Mouse (Mus musculus): ENCODE results near the gene Gm29776. TPM values are rescaled to one million over a fixed set of nuclear protein-coding genes. Genes with fewer than 3 reads are reported as not detected.

Gene Gm29776
- polyA plus RNA-seq (2011; ENCODE audit: insufficient read depth, insufficient read length, low replicate concordance, missing spikeins) = not detected in 2 replicates

DNA sequence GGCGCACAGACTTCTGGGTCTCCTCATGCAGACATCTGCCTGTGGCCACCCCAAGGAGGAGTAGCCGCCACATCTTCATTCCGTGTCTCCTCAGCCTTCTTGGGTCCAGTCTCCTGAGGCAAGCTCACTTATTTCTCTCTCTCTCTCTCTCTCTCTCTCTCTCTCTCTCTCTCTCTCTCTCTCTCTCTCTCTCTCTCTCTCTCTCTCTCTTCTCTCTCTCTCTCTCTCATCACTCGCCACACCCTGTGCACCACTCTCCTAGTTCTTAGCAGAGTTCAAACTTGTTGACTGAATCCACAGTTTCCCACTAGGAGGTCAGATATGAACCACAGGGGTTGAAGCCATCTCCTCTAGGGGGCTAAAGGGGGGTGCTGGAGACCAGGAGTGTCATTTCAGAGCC is at the start of gene Gm29776:
Gm29776 (minus strand) TSS at position 101 of the 400 bp plus-strand sequence.
- TF ChIP-seq CTCF (IDR thresholded peaks at IDR 0.05; ENCODE audit: control insufficient read depth, insufficient read depth, low read length) (no peak), POLR2A (IDR thresholded peaks at IDR 0.05; ENCODE audit: borderline replicate concordance, control insufficient read depth, low read depth, low read length) (no peak)
- H3K4me1 ChIP-seq (ENCODE audit: control insufficient read depth, insufficient read depth, low read length) = no peaks in the 10 kb centered on the region; the same call in 1 of the 2 replicates
- no peak within 1 kb of the TSS for H3K27ac ChIP-seq (ENCODE audit: control insufficient read depth, insufficient read depth, low read depth, low read length, poor library complexity)
- H3K4me3 ChIP-seq (replicated peaks; ENCODE audit: control insufficient read depth, low read depth, low read length) = no peak within 1 kb of the TSS
- 87% methylated on average over 4 of the region's 4 CpGs for WGBS

DNA sequence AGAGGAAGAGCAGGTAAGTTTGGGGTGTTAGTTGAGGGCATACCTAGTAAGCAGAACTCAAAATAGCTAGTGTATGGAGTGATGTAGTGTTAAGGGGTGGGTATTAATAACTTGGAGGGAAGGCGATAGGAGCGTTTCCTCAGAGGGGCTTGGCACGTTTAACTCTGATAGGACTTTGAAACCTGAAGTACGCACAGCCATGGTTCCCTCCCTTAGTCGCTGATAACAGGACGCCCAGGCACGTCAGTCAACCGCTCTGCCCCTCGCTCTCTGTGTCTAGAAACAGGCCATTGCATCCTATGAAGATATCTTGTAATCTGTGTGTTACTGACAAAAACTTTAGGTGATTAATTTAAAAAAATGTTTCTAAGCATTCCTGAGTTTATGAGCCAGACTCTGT is 47.4 kb upstream of the Gm29776 start:
- H3K27ac ChIP-seq (ENCODE audit: control insufficient read depth, insufficient read depth, low read depth, low read length, poor library complexity) = no peak overlapping the region
- no peak overlapping the region for H3K4me3 ChIP-seq (replicated peaks; ENCODE audit: control insufficient read depth, low read depth, low read length)
- no peak for TF ChIP-seq POLR2A (IDR thresholded peaks at IDR 0.05; ENCODE audit: borderline replicate concordance, control insufficient read depth, low read depth, low read length)
- no peak for TF ChIP-seq CTCF (IDR thresholded peaks at IDR 0.05; ENCODE audit: control insufficient read depth, insufficient read depth, low read length)
- 63% methylated on average over 9 of the region's 9 CpGs for WGBS
- no peaks in the 10 kb centered on the region; the same call in 1 of the 2 replicates for H3K4me1 ChIP-seq (ENCODE audit: control insufficient read depth, insufficient read depth, low read length)

DNA sequence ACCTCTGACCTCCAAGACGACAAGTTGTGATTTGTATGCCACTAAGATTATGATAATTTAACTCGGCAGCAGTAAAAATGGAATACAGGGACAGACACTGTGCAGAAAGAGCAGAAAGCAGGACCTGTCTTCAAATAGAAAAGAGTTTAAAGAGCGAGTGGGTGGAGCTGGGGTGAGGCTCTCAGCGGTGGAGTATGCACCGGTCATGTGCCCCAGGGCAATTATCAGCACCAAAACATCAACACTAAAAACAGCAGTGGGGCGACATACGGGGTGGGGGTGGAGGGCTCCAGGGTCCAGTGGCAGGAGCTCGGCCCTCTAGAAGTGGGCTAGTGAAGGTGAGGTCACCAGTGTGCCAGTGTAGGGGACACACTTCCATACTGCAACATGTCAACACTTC is 45.8 kb upstream of the Gm29776 start:
- 71% methylated on average over 8 of the region's 8 CpGs for WGBS
- Histone ChIP-seq H3K4me3 (replicated peaks; ENCODE audit: control insufficient read depth, low read depth, low read length) (no peak overlapping the region), H3K4me1 (ENCODE audit: control insufficient read depth, insufficient read depth, low read length) (no peaks in the 10 kb centered on the region; the same call in 1 of the 2 replicates), H3K27ac (ENCODE audit: control insufficient read depth, insufficient read depth, low read depth, low read length, poor library complexity) (no peak overlapping the region)
- TF ChIP-seq CTCF (IDR thresholded peaks at IDR 0.05; ENCODE audit: control insufficient read depth, insufficient read depth, low read length) = no peak
- TF ChIP-seq POLR2A (IDR thresholded peaks at IDR 0.05; ENCODE audit: borderline replicate concordance, control insufficient read depth, low read depth, low read length) = no peak

DNA sequence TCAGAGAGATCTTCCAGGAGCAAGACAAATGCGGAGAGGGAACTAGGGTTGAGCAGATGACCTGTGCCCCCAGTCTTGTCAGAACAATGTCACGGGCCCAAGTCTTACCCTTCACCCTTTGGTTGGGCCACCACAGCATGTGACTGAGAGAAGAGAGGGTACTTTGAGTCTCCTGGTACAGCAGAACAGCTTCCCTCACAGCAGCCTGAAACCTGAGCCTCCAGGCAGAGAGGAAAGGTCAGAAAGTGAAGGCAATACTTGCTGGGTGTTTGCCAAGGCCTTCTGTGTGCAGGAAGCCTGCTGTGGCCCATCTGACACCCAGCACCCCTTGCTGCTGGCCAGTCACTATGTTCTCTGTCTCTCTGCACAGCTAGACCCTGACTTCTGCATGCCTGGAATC is 43.7 kb upstream of the Gm29776 start:
- no peak overlapping the region for H3K27ac ChIP-seq (ENCODE audit: control insufficient read depth, insufficient read depth, low read depth, low read length, poor library complexity)
- no peak overlapping the region for H3K4me3 ChIP-seq (replicated peaks; ENCODE audit: control insufficient read depth, low read depth, low read length)
- H3K4me1 ChIP-seq (ENCODE audit: control insufficient read depth, insufficient read depth, low read length) = no peaks in the 10 kb centered on the region
- TF ChIP-seq CTCF (IDR thresholded peaks at IDR 0.05; ENCODE audit: control insufficient read depth, insufficient read depth, low read length) (no peak), POLR2A (IDR thresholded peaks at IDR 0.05; ENCODE audit: borderline replicate concordance, control insufficient read depth, low read depth, low read length) (no peak)
- WGBS = 71% methylated on average over 2 of the region's 2 CpGs

DNA sequence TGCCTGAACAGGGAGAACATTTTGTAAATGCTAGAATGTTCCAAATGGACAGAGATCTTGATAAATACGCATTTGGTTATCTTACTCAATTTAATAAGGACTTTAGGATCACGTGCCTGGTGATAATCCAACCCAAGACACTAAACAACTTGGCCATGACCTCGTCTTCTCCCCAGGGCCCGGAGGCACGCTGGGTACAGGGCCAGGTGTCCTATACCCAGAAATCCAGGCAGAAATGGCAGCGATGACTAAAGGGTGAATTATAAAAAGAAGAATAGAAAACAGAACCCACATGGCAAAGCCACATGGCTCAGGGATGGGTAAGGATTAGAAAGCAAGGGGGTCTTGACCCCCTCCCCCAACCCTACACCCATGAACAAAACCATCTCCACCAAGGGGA is 43.1 kb upstream of the Gm29776 start:
- H3K4me3 ChIP-seq (replicated peaks; ENCODE audit: control insufficient read depth, low read depth, low read length) = no peak overlapping the region
- no peak overlapping the region for H3K27ac ChIP-seq (ENCODE audit: control insufficient read depth, insufficient read depth, low read depth, low read length, poor library complexity)
- H3K4me1 ChIP-seq (ENCODE audit: control insufficient read depth, insufficient read depth, low read length) = no peaks in the 10 kb centered on the region
- 81% methylated on average over 6 of the region's 6 CpGs for WGBS
- TF ChIP-seq POLR2A (IDR thresholded peaks at IDR 0.05; ENCODE audit: borderline replicate concordance, control insufficient read depth, low read depth, low read length) (no peak), CTCF (IDR thresholded peaks at IDR 0.05; ENCODE audit: control insufficient read depth, insufficient read depth, low read length) (no peak)

DNA sequence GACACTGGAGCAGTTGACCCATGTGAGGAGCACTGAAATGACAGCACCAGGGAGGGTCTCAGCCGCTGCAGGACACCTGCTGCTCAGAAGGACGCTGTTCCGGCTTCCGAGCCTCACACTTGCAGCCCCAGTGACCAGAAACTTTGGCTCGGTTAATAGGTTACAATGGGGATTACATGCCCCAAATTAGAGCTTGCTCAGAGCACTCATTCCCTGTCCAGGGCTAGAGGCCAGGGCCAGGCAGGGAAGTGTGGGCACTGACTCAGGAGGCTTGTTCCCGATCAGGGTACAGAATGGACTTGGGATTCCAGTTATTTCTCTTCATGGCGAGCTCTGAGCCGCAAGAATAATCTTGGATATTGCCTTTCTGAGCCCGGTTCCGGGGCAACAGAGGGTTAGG is 39.0 kb upstream of the Gm29776 start:
- TF ChIP-seq POLR2A (IDR thresholded peaks at IDR 0.05; ENCODE audit: borderline replicate concordance, control insufficient read depth, low read depth, low read length) = no peak
- no peak for TF ChIP-seq CTCF (IDR thresholded peaks at IDR 0.05; ENCODE audit: control insufficient read depth, insufficient read depth, low read length)
- H3K4me1 ChIP-seq (ENCODE audit: control insufficient read depth, insufficient read depth, low read length) = no peaks in the 10 kb centered on the region
- no peak overlapping the region for H3K27ac ChIP-seq (ENCODE audit: control insufficient read depth, insufficient read depth, low read depth, low read length, poor library complexity)
- no peak overlapping the region for H3K4me3 ChIP-seq (replicated peaks; ENCODE audit: control insufficient read depth, low read depth, low read length)
- 88% methylated on average over 10 of the region's 10 CpGs for WGBS

DNA sequence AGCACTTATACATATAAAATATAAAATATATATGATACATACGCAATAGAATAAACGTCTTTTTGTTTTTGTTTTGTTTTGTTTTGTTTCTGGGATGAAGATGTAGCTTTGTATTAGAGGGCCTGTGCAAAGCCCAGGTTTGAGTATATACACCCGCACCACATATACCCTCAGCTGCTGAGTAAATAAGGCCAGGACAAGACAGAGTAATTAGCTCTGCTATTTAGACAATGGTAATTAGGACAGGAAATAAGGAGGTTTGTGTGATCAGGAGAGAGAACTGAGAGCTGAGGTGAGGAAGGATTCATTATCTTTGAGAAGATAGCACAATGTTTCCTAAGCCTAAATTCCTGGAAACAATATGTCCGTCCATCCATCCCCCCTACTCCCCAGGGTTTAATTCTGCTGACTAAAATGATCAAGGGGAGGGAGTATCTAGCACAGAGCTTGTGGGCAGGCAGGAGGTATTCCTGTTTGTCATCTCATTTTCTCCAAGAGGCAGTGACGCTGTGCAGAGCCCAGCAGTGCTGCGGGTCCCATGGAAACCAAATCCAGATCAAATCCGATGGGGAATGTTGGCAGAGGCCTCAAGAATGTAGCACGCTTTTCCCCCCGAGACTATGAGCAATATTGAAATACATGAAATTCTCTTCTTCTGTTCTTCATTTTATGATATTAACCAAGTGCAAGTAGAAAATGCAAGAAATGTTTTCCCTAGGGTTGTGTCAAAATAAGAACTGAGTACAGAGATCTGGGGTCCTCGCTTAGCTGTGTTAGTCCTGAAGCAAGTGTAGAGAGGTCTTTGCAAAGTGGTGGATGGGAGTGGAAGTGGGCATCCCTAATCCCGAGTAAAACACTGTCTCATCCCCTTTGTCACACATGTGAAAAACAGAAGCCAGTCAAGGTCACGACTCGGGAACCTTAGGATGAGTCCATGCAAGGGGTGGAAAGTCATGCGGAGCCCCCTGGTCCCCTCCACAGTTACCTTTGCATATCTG is 38.2 kb upstream of the Gm29776 start:
- TF ChIP-seq POLR2A (IDR thresholded peaks at IDR 0.05; ENCODE audit: borderline replicate concordance, control insufficient read depth, low read depth, low read length) (no peak), CTCF (IDR thresholded peaks at IDR 0.05; ENCODE audit: control insufficient read depth, insufficient read depth, low read length) (no peak)
- H3K27ac ChIP-seq (ENCODE audit: control insufficient read depth, insufficient read depth, low read depth, low read length, poor library complexity) = no peak overlapping the region
- no peak overlapping the region for H3K4me3 ChIP-seq (replicated peaks; ENCODE audit: control insufficient read depth, low read depth, low read length)
- no peaks in the 10 kb centered on the region for H3K4me1 ChIP-seq (ENCODE audit: control insufficient read depth, insufficient read depth, low read length)
- 81% methylated on average over 14 of the region's 14 CpGs for WGBS

DNA sequence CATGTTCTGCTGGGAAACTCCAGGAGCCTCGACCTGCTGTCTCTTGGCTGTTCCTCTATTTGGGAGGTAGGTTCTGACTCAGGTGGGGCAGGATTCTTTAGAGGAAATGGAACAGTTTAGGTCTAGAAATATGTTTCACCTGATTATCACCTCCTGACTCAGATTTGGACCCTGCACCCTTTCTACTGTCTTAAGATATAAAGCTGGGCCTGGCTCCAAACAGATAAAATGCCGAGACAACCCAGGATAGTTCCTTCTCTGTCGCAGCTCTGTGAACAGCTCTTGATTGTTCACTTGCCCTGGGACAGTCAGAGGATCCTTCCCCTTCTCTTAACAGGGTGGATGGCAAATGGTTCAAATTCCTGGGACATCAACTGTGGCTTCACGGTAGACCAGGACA is 36.6 kb upstream of the Gm29776 start:
- Histone ChIP-seq H3K4me1 (ENCODE audit: control insufficient read depth, insufficient read depth, low read length) (no peaks in the 10 kb centered on the region), H3K4me3 (replicated peaks; ENCODE audit: control insufficient read depth, low read depth, low read length) (no peak overlapping the region), H3K27ac (ENCODE audit: control insufficient read depth, insufficient read depth, low read depth, low read length, poor library complexity) (no peak overlapping the region)
- TF ChIP-seq POLR2A (IDR thresholded peaks at IDR 0.05; ENCODE audit: borderline replicate concordance, control insufficient read depth, low read depth, low read length) (no peak), CTCF (IDR thresholded peaks at IDR 0.05; ENCODE audit: control insufficient read depth, insufficient read depth, low read length) (no peak)
- WGBS = 52% methylated on average over 4 of the region's 4 CpGs
